Mouse (Mus musculus) neural tube, embryonic 15.5 days (tissue): ENCODE measurements around the gene Lamb1. TPM values are rescaled to one million over a fixed set of nuclear protein-coding genes. Genes with fewer than 3 reads are reported as not detected.

Experiments used
- ATAC-seq: fragments of 200-750 bp; cut with Nextera tagmentation; 2 replicates; pipeline ENCODE4 v1.8.0; 2017; ENCODE audit warnings: mild to moderate bottlenecking, moderate TSS enrichment, moderate library complexity; ENCODE audit not compliant: low FRiP score
- H3K27ac ChIP-seq: fragments of 300-500 bp; sonication (generic); replicated peaks from 2 replicates; pipeline ENCODE4 v1.5.1; 2015; ENCODE audit warnings: mild to moderate bottlenecking, inconsistent platforms
- H3K27me3 ChIP-seq: fragments of 300-500 bp; sonication (generic); replicated peaks from 2 replicates; pipeline ENCODE4 v1.6.1; 2015; ENCODE audit warnings: inconsistent platforms
- H3K36me3 ChIP-seq: fragments of 300-500 bp; sonication (generic); 2 replicates; pipeline ENCODE4 v1.6.1; 2015; ENCODE audit warnings: inconsistent platforms
- H3K4me1 ChIP-seq: fragments of 300-500 bp; sonication (generic); 2 replicates; pipeline ENCODE4 v1.6.1; 2015; ENCODE audit warnings: inconsistent platforms
- H3K4me2 ChIP-seq: fragments of 300-500 bp; sonication (generic); 2 replicates; pipeline ENCODE4 v1.6.1; 2015; ENCODE audit warnings: inconsistent platforms, mild to moderate bottlenecking, moderate library complexity
- H3K4me3 ChIP-seq: fragments of 300-500 bp; sonication (generic); replicated peaks from 2 replicates; pipeline ENCODE4 v1.5.1; 2015; ENCODE audit warnings: mild to moderate bottlenecking, inconsistent platforms
- H3K9ac ChIP-seq: fragments of 300-500 bp; sonication (generic); replicated peaks from 2 replicates; pipeline ENCODE4 v1.6.1; 2015; ENCODE audit warnings: mild to moderate bottlenecking, inconsistent platforms
- H3K9me3 ChIP-seq: fragments of 300-500 bp; sonication (generic); replicated peaks from 2 replicates; pipeline ENCODE4 v1.6.1; 2016; ENCODE audit warnings: inconsistent platforms
- WGBS: fragments of 180-500 bp; shearing (Covaris S2); methylation state at CpG from one replicate; pipeline ENCODE4 v1.1.7; 2015; ENCODE audit warnings: mixed read lengths; 5-methylcytosine and 5-hydroxymethylcytosine counted together
- polyA plus RNA-seq: library from polyadenylated mRNA; unstranded; fragments of >200 nt; fragmentation: Nextera tagmentation; extraction: Ambion mirVana; gene quantifications from 2 replicates; pipeline ENCODE4 v1.2.1, GENCODE M21; 2015

Lamb1 gene
- polyA plus RNA-seq, 1 experiment from 2014 or later, result 17.4 TPM

- no peak for ATAC-seq
- H3K9me3 ChIP-seq, result no peaks in the 10 kb centered on the region
- H3K4me2 ChIP-seq, result no peak overlapping the region
- no peaks in the 10 kb centered on the region for H3K36me3 ChIP-seq
- H3K9ac ChIP-seq, result no peak overlapping the region
- no peak overlapping the region for H3K27ac ChIP-seq
- no peak overlapping the region for H3K4me3 ChIP-seq
- H3K27me3 ChIP-seq, result no peaks in the 10 kb centered on the region
- WGBS, result 87% methylated on average over 7 of the region's 7 CpGs
- peaks cover 4% of the 10 kb centered on the region; the same call in 1 of the 2 replicates for H3K4me1 ChIP-seq
Measured at GRCm38 (mm10) chr12:31369656-31370055, 104.6 kb downstream of the Lamb1 start.

DNA sequence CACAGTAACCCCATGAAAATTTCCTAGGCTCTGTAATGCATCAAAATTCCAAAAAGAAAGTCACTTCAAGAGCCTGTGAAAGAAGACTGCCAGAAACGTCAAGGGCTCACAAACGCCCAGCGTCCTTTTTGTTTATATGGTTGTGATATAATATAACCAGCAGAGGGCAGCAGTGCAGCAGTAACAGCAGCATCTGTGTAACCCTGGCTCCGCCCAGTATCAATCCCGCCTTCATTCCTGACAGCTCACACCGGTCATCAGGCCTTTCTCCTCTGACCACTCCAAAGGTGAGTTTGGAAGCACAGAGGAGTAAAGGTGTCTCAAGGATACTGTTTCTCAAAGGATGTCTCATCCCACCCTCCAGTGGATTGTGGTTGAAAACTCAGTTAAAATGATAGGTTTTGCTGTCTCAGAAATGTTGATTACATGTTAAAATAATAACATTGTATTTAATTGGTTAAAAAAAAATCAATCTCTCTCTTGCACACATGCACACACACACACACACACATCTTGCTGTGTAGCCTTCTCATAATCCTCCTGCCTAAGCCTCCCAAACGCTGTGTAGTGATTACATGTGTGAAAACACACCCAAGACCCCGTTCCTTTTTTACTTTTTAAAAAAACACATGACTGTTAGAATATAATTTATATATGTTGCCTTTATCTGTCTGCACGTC lies 109.7 kb downstream of the Lamb1 start:
- Histone ChIP-seq H3K9ac (no peak overlapping the region; the same call in 1 of the 2 replicates), H3K36me3 (no peaks in the 10 kb centered on the region), H3K9me3 (no peaks in the 10 kb centered on the region), H3K4me3 (0 out of 2 replicates have a peak overlapping the region, but pooled peaks have one; percentile 20), H3K4me2 (peak overlapping the region; percentile 53), H3K27ac (no peak overlapping the region), H3K4me1 (peaks cover 20% of the 10 kb centered on the region), H3K27me3 (no peaks in the 10 kb centered on the region)
- ATAC-seq, result peak; percentile 88
- WGBS, result 38% methylated on average over 9 of the region's 9 CpGs

DNA sequence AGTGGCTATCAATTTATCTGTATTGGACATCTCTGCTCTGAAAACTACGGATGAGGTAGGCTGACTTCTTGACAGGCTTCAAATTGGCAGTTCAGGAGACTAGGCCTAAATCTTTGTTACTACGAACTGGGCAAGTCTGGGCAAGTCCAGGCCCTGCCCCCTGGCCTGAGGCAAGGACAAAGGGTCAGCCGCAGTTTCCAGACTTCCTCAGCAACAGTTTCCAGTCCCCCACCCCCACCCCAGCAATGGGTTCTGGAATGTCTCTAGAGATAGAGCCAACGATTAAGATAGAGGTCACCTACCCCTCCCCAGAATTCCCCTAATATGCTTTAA lies 110.2 kb downstream of the Lamb1 start:
- Histone ChIP-seq H3K4me2 (no peak overlapping the region), H3K4me1 (peaks cover 20% of the 10 kb centered on the region), H3K9ac (no peak overlapping the region), H3K9me3 (no peaks in the 10 kb centered on the region), H3K36me3 (no peaks in the 10 kb centered on the region), H3K4me3 (no peak overlapping the region), H3K27ac (no peak overlapping the region), H3K27me3 (no peaks in the 10 kb centered on the region)
- WGBS, result 81% methylated on average over 4 of the region's 4 CpGs
- no peak for ATAC-seq

GRCm38 (mm10) chr12:31376326-31376950 lies 111.4 kb downstream of the Lamb1 start:
- Histone ChIP-seq H3K4me2 (peak overlapping the region; percentile 56), H3K27ac (no peak overlapping the region), H3K27me3 (no peaks in the 10 kb centered on the region), H3K36me3 (no peaks in the 10 kb centered on the region), H3K4me3 (peak overlapping the region; percentile 33), H3K9me3 (no peaks in the 10 kb centered on the region), H3K4me1 (peaks cover 20% of the 10 kb centered on the region), H3K9ac (peak overlapping the region; percentile 40)
- ATAC-seq, result peak; percentile 67
- WGBS, result 19% methylated on average over 13 of the region's 13 CpGs

DNA sequence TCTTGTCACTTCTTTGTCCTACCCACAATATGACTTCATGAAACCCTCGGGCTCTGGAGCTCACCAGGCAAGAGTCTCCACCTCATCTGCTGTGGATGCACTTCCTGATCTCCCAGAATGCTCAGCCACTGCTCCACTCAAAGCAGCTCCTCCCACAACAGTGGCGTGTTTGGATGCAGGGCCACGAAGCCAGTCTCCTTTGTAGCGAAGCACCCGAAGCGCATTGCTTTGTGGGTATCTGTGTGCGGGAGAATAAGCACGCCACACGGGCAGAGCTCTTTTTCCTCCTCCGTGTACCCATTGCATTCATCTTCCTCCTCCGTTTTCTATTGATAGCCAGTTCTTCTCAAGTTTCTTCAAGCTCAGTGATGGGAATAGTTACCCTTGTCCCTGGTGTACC lies 112.2 kb downstream of the Lamb1 start:
- no peak for ATAC-seq
- Histone ChIP-seq H3K27me3 (no peaks in the 10 kb centered on the region), H3K4me2 (no peak overlapping the region), H3K4me3 (no peak overlapping the region), H3K9ac (no peak overlapping the region), H3K27ac (no peak overlapping the region), H3K36me3 (no peaks in the 10 kb centered on the region), H3K9me3 (no peaks in the 10 kb centered on the region), H3K4me1 (peaks cover 20% of the 10 kb centered on the region)
- WGBS, result 85% methylated on average over 11 of the region's 11 CpGs

Other genes starting within 250 kb of the Lamb1 start
- 0.06 and 1.0 TPM in 2 replicates for gene Fam110c, start 191.4 kb upstream of the Lamb1 start, polyA plus RNA-seq
- gene Gm6993, start 24.5 kb upstream of the Lamb1 start, polyA plus RNA-seq, result not detected in 2 replicates
- 124 and 131 TPM in 2 replicates for gene Dld, start 86.2 kb downstream of the Lamb1 start, polyA plus RNA-seq
- gene Slc26a3, start 125.6 kb downstream of the Lamb1 start, polyA plus RNA-seq, result 0.37 and 0.72 TPM in 2 replicates
- gene Cbll1, start 234.4 kb downstream of the Lamb1 start, polyA plus RNA-seq, result 13.2 and 16.5 TPM in 2 replicates